ENCODE assay signal across 17 mouse cellular contexts in genomic region chr6:138011955-138012354, GRCm38 (mm10).
"Had no signal": no experiment of that assay in that cellular context is flagged by ENCODE, and none has a peak within 500 bp of the region (broad histone marks: within the 10 kb centered on the region; RNA-seq: fewer than 3 reads in every experiment).

No protein-coding gene starts in this region.

- H3K9me3 ChIP-seq: midbrain, embryonic 12.5 days; neural tube, embryonic 13.5 days had no signal

- DNase-seq: lung, adult 18-20 months; lung, embryonic 14.5 days; lung, postnatal 10 days; lung, postnatal 4 days; midbrain, embryonic 14.5 days; retina, postnatal 1 day; right cerebral cortex, adult 18-20 months; right cerebral cortex, postnatal 25 days; right cerebral cortex, postnatal 4 days; spleen, adult 18-20 months; thymus, adult 18-20 months; thymus, postnatal 14 days; thymus, postnatal 36 days had no signal

- H3K27me3 ChIP-seq: liver, embryonic 12.5 days; midbrain, embryonic 12.5 days; neural tube, embryonic 13.5 days had no signal

- H3K27ac ChIP-seq: liver, embryonic 12.5 days; liver, embryonic 14.5 days; midbrain, embryonic 12.5 days; neural tube, embryonic 13.5 days had no signal

- ATAC-seq: liver, embryonic 12.5 days had no signal

- H3K4me1 ChIP-seq: liver, embryonic 12.5 days; midbrain, embryonic 12.5 days; neural tube, embryonic 13.5 days had no signal

- H3K4me3 ChIP-seq: liver, embryonic 12.5 days; midbrain, embryonic 12.5 days; neural tube, embryonic 13.5 days had no signal

- H3K36me3 ChIP-seq: liver, embryonic 12.5 days; midbrain, embryonic 12.5 days; neural tube, embryonic 13.5 days had no signal

- H3K4me2 ChIP-seq: liver, embryonic 12.5 days; lung, embryonic 14.5 days; midbrain, embryonic 12.5 days; neural tube, embryonic 13.5 days had no signal

- H3K9ac ChIP-seq: liver, embryonic 12.5 days; liver, embryonic 14.5 days; lung, embryonic 14.5 days; midbrain, embryonic 12.5 days; neural tube, embryonic 13.5 days had no signal
